Mouse (Mus musculus) forebrain, embryonic 12.5 days (tissue): ENCODE data around the gene Trim30a. TPM values are rescaled to one million over a fixed set of nuclear protein-coding genes. Genes with fewer than 3 reads are reported as not detected.

ENCODE experiments used
- ATAC-seq: fragments of 200-750 bp; cut with Nextera tagmentation; 2 replicates; pipeline ENCODE4 v1.8.0; 2017; ENCODE audit warnings: moderate TSS enrichment; ENCODE audit not compliant: low FRiP score
- H3K27ac ChIP-seq: fragments of 300-500 bp; sonication (generic); 2 replicates; pipeline ENCODE4 v1.5.1; 2016; ENCODE audit warnings: mild to moderate bottlenecking
- H3K27me3 ChIP-seq: fragments of 300-500 bp; sonication (generic); 2 replicates; pipeline ENCODE4 v1.6.1; 2016; ENCODE audit warnings: mild to moderate bottlenecking
- H3K36me3 ChIP-seq: fragments of 300-500 bp; sonication (generic); replicated peaks from 2 replicates; pipeline ENCODE4 v1.6.1; 2016; ENCODE audit warnings: mild to moderate bottlenecking
- H3K4me1 ChIP-seq: fragments of 300-500 bp; sonication (generic); 2 replicates; pipeline ENCODE4 v1.6.1; 2016
- H3K4me2 ChIP-seq: fragments of 300-500 bp; sonication (generic); 2 replicates; pipeline ENCODE4 v1.6.1; 2016; ENCODE audit warnings: mild to moderate bottlenecking, moderate library complexity
- H3K4me3 ChIP-seq: fragments of 300-500 bp; sonication (generic); replicated peaks from 2 replicates; pipeline ENCODE4 v1.5.1; 2016; ENCODE audit warnings: mild to moderate bottlenecking
- H3K9ac ChIP-seq: fragments of 300-500 bp; sonication (generic); 2 replicates; pipeline ENCODE4 v1.6.1; 2016; ENCODE audit warnings: mild to moderate bottlenecking
- H3K9me3 ChIP-seq: fragments of 300-500 bp; sonication (generic); 2 replicates; pipeline ENCODE4 v1.6.1; 2016
- polyA plus RNA-seq: library from polyadenylated mRNA; unstranded; fragments of >200 nt; fragmentation: Nextera tagmentation; extraction: Ambion mirVana; gene quantifications from 2 replicates; pipeline ENCODE4 v1.2.1, GENCODE M21; 2016

Trim30a gene
- polyA plus RNA-seq, 1 experiment from 2014 or later = 0.52 TPM

- H3K27me3 ChIP-seq = no peaks in the 10 kb centered on the region
- no peaks in the 10 kb centered on the region for H3K36me3 ChIP-seq
- H3K4me1 ChIP-seq = no peaks in the 10 kb centered on the region
- no peak overlapping the region for H3K9ac ChIP-seq
- H3K4me2 ChIP-seq = no peak overlapping the region
- H3K27ac ChIP-seq = no peak overlapping the region
- no peak for ATAC-seq
- H3K4me3 ChIP-seq = no peak overlapping the region
- H3K9me3 ChIP-seq = no peaks in the 10 kb centered on the region
Measured at GRCm38 (mm10) chr7:104366339-104366738, 98.7 kb downstream of the Trim30a start.

Other genes with a start within 250 kb of the Trim30a start
- 0.62 and 1.1 TPM in 2 replicates for gene Trim6, start 246.4 kb downstream of the Trim30a start, polyA plus RNA-seq
- 0.53 and 1.1 TPM in 2 replicates for gene Trim34a, start 220.7 kb downstream of the Trim30a start, polyA plus RNA-seq
- 0.05 TPM in 1 of 2 replicates, not detected in the other for gene Trim5, start 177.1 kb downstream of the Trim30a start, polyA plus RNA-seq
- gene Trim12a, start 149.7 kb downstream of the Trim30a start, polyA plus RNA-seq = 1.4 and 1.9 TPM in 2 replicates
- not detected in 2 replicates for gene Trim34b, start 135.7 kb downstream of the Trim30a start, polyA plus RNA-seq
- gene Trim12c, start 111.8 kb downstream of the Trim30a start, polyA plus RNA-seq = 0.55 and 0.83 TPM in 2 replicates
- gene Trim30b, start 95.3 kb downstream of the Trim30a start, polyA plus RNA-seq = not detected in 2 replicates
- not detected in 2 replicates for gene Trim30c, start 64.4 kb downstream of the Trim30a start, polyA plus RNA-seq
- 0.05 and 0.29 TPM in 2 replicates for gene Trim30d, start 42.7 kb upstream of the Trim30a start, polyA plus RNA-seq
- not detected in 2 replicates for gene Olfr651, start 84.9 kb upstream of the Trim30a start, polyA plus RNA-seq
- gene Olfr652, start 95.7 kb upstream of the Trim30a start, polyA plus RNA-seq = not detected in 2 replicates
- not detected in 2 replicates for gene Olfr653, start 112.1 kb upstream of the Trim30a start, polyA plus RNA-seq
- gene Olfr654, start 121.8 kb upstream of the Trim30a start, polyA plus RNA-seq = not detected in 2 replicates
- gene Olfr655, start 136.6 kb upstream of the Trim30a start, polyA plus RNA-seq = not detected in 2 replicates
- gene Olfr656, start 148.8 kb upstream of the Trim30a start, polyA plus RNA-seq = not detected in 2 replicates
- gene Olfr657, start 159.6 kb upstream of the Trim30a start, polyA plus RNA-seq = not detected in 2 replicates
- 0.06 TPM in 1 of 2 replicates, not detected in the other for gene Olfr658, start 182.1 kb upstream of the Trim30a start, polyA plus RNA-seq
- not detected in 2 replicates for gene Olfr659, start 201.6 kb upstream of the Trim30a start, polyA plus RNA-seq
- gene Olfr661, start 221.3 kb upstream of the Trim30a start, polyA plus RNA-seq = not detected in 2 replicates